Mouse (Mus musculus) cerebral cortex, adult 2 months (tissue): ENCODE results near the gene Slc35e1.

Experiments used
- WGBS: fragments of 180-500 bp; shearing (Covaris S2); methylation state at CpG from one replicate; pipeline ENCODE4 v1.1.7; 2018; 5-methylcytosine and 5-hydroxymethylcytosine counted together

The Slc35e1 gene

GRCm38 (mm10) chr8:72469243-72469642 is 23.2 kb downstream of the Slc35e1 start:
- 94% methylated on average over 2 of the region's 2 CpGs for WGBS

- WGBS: 88% methylated on average over 10 of the region's 10 CpGs
Measured at GRCm38 (mm10) chr8:72464211-72464610, 28.2 kb downstream of the Slc35e1 start.

GRCm38 (mm10) chr8:72459881-72460533 is 32.4 kb downstream of the Slc35e1 start:
- 91% methylated on average over 4 of the region's 4 CpGs for WGBS

DNA sequence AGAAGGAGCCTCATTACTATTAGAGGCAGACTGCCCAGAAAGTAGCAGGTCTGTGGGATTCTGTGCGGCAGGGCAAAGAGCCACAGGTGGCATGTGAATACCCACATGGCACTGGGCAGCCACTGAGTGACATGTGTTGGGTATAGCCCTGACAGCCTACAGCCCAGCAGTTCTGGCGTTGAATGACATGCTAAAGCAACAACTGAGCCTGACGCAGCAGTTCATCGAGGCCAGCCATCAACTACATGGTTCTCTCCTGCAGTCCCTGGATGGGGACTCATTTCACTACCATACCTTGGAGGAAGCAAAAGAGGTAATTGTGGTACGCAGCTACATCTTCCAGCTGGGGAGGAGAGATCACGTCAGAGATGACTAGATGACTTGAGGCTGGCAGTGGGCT is 34.0 kb downstream of the Slc35e1 start:
- WGBS: 78% methylated on average over 6 of the region's 6 CpGs

DNA sequence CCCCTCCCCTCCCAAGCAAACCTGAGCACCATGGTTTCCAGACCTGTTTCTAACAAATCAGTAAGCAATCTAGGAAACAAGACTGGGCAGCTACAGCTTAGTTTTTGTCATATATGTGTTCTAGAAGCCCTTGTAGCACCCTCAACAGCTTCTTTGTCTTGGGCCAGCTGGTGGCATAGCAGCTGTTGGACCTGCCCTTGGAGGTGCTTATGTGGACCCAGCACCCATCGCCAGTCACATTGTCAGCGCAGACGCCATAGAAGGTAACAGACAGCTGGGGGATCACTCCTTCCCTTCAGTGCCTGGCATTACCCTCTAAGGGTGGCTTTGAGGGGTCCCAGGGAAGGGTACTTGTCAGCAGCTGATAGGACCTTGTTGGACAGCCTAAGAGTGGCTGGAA is 34.6 kb downstream of the Slc35e1 start:
- WGBS: 75% methylated on average over 3 of the region's 3 CpGs

- 91% methylated on average over 4 of the region's 4 CpGs for WGBS
Measured at GRCm38 (mm10) chr8:72455317-72455716, 37.1 kb downstream of the Slc35e1 start.

GRCm38 (mm10) chr8:72453904-72454303 is 38.5 kb downstream of the Slc35e1 start:
- WGBS: 95% methylated on average over 2 of the region's 2 CpGs

GRCm38 (mm10) chr8:72451516-72451915 is 40.9 kb downstream of the Slc35e1 start:
- WGBS: 92% methylated on average over 8 of the region's 8 CpGs

GRCm38 (mm10) chr8:72445071-72445470 is 47.3 kb downstream of the Slc35e1 start:
- 91% methylated on average over 6 of the region's 6 CpGs for WGBS

DNA sequence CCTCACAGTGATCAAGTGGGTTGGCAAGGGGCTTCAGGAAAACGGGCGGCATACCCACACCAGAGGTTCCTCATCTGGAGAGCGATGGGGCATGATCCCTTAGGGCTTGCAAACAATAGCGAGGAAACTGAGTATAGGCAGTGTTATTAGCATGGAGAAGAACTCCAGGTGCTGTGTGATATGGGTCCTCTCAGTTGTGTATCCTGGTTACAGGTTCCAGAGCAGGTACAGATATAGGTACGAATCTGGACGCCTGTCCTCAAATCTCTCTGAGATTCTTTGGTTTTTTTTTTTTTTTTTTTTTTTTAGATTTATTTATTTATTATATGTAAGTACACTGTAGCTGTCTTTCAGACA is 48.4 kb downstream of the Slc35e1 start:
- WGBS: 36% methylated on average over 6 of the region's 6 CpGs

GRCm38 (mm10) chr8:72443338-72443993 is 48.9 kb downstream of the Slc35e1 start, which contains the start of the genes Calr3 and 1700030K09Rik:
Calr3 (minus strand) TSS chr8:72443870.
1700030K09Rik (plus strand) TSS chr8:72443880.
- WGBS: 5% methylated on average over 34 of the region's 34 CpGs

DNA sequence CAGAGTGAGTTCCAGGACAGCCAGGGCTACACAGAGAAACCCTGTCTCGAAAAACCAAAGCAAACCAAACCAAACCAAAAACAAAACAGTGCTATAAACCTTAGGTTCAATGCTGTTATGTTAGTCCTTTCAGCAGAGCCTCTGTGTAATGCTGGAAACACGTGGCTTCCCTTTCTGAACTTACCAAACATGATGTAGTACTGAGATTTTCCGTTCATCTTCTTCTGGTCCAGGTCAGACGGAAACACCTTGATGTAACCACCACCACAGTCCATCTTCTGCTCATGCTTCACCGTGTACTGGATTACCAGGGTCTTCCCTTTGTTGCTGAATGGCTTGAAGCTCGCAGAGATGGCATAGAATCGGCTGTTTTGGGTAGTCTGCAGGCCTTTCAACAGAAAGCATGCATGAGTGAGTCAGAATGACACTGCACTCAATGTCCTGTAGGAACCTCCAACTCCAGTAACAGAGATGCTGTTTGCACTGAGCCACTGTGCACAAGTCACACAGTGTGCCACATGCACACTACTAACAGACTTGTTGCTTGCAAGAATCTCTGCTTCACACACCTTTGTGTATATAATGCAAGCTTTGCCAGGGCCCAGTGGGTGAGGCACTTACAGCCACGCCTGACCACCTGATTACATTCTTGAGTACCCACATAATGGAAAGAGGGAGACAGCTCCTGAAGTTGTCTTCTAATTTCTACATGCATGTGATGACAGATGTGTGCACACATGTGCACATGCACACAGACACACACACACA is 54.0 kb downstream of the Slc35e1 start:
- 81% methylated on average over 8 of the region's 8 CpGs for WGBS

GRCm38 (mm10) chr8:72434952-72435351 is 57.5 kb downstream of the Slc35e1 start:
- WGBS: 35% methylated on average over 2 of the region's 2 CpGs
